Mouse (Mus musculus): ENCODE data around the gene Tut1. TPM values are rescaled to one million over a fixed set of nuclear protein-coding genes. Genes with fewer than 3 reads are reported as not detected.
"Not testable (repeated sequence)": the region's sequence is repeated elsewhere in the genome, so short reads cannot be mapped to it uniquely, and the experiment has no call there.

Gene Tut1
- polyA plus RNA-seq, 1 experiment from 2014 or later = 36.5 TPM

DNA sequence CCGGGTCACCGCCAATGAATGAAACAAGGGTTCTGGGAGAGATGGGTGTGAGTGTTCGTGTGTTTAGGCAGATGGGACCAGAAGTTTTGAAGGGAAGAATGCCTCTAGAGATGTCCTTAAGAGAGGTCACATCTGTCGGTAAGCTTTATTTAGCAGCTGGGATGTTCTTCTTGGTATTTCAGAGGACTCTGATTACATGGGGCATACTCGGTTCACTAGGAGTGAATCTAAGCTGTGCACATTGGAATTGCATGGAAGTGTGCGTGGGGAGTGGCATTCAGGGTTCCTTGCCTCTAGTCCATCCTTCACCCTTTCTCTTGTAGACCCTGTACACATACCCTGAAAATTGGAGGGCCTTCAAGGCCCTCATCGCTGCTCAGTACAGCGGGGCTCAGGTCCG lies 14.2 kb downstream of the Tut1 start:
- peak overlapping the region; percentile 89; the same call in 1 of the 2 replicates for H3K27ac ChIP-seq
- WGBS = 3% methylated on average over 9 of the region's 9 CpGs

DNA sequence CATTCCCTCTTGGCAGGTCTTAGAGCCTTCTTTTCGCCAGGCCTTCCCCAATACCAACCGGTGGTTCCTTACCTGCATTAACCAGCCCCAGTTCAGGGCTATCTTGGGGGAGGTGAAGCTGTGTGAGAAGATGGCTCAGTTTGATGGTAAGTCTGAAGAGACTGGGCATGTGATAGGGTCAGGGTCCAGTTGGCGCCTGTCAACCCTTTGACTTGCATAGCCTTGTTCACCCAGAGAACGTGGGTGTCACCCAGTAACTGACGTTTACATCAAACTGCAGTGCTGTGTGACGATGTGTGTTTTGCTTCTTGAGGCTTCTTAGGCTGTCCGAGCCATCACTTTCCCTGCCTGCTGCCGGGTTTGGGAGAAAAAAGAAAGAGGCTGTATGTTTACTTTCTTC lies 18.8 kb downstream of the Tut1 start:
- ATAC-seq (ENCODE audit: low FRiP score, low read depth); H3K4me2 ChIP-seq (replicated peaks); H3K27me3 ChIP-seq; H3K9me3 ChIP-seq; H3K9ac ChIP-seq; H3K27ac ChIP-seq; H3K4me3 ChIP-seq: not testable (repeated sequence)
- Histone ChIP-seq H3K36me3 (peaks cover 89% of the 10 kb centered on the region), H3K4me1 (peaks cover 32% of the 10 kb centered on the region)
- WGBS = 91% methylated on average over 8 of the region's 8 CpGs

More for the DNA sequence above, 14.2 kb downstream of the Tut1 start:
- H3K9me3 ChIP-seq = no peaks in the 10 kb centered on the region
- ATAC-seq (ENCODE audit: low FRiP score, low read depth) = no peak
- H3K9ac ChIP-seq = peak overlapping the region; percentile 95
- peaks cover 75% of the 10 kb centered on the region for H3K36me3 ChIP-seq
- peaks cover 28% of the 10 kb centered on the region for H3K4me1 ChIP-seq
- peak overlapping the region; percentile 87 for H3K4me3 ChIP-seq
- H3K27me3 ChIP-seq = no peaks in the 10 kb centered on the region
- peak overlapping the region; percentile 92 for H3K4me2 ChIP-seq (replicated peaks)

DNA sequence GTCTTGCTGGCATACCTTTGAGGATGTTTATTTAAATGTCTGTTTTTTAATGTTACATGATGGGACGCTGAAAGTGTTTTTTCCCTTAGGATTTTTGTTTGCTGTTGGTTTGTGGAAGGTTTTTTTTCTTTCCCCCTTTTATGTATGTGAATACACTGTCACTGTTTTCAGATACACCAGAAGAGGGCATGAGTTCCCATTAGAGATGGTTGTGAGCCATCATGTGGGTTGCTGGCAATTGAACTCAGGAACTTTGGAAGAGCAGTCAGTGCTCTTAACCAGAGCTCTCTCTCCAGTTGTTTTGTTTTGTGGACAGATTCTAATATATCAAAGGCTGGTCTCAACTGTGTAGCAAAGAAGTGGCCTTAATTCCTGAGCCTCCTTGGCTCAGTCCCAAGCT lies 21.0 kb downstream of the Tut1 start:
- Histone ChIP-seq H3K4me2 (replicated peaks) (no peak overlapping the region), H3K27me3 (no peaks in the 10 kb centered on the region), H3K4me1 (peaks cover 17% of the 10 kb centered on the region), H3K36me3 (peaks cover 98% of the 10 kb centered on the region), H3K9ac (no peak overlapping the region), H3K9me3 (no peaks in the 10 kb centered on the region), H3K27ac (no peak overlapping the region), H3K4me3 (no peak overlapping the region)
- ATAC-seq (ENCODE audit: low FRiP score, low read depth) = no peak
- WGBS = 86% methylated on average over 1 of the region's 1 CpGs

DNA sequence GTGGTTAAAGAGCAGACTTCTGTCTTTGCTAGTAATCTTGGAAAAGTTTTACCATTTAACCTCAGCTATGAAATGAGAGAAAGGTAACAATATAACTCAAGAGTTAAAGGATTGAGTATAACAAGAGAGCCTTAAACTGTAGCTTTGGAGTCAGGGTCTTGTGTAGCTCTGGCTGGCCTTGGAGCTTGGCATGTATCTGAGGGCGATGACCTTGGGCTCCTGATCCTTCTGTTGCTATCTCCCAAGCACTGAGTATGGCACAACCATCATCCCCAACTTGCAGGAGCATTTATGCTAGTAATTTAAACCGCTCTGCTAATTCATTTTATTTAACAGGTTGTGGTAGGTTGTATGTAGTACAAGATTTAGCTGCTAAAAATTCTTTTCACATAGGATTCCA lies 21.8 kb downstream of the Tut1 start:
- no peak overlapping the region for H3K9ac ChIP-seq
- peaks cover 17% of the 10 kb centered on the region for H3K4me1 ChIP-seq
- 93% methylated on average over 2 of the region's 2 CpGs for WGBS
- H3K27ac ChIP-seq = no peak overlapping the region
- no peak for ATAC-seq (ENCODE audit: low FRiP score, low read depth)
- H3K9me3 ChIP-seq = no peaks in the 10 kb centered on the region
- H3K36me3 ChIP-seq = peaks cover 98% of the 10 kb centered on the region
- no peak overlapping the region for H3K4me2 ChIP-seq (replicated peaks)
- no peaks in the 10 kb centered on the region for H3K27me3 ChIP-seq
- no peak overlapping the region for H3K4me3 ChIP-seq

DNA sequence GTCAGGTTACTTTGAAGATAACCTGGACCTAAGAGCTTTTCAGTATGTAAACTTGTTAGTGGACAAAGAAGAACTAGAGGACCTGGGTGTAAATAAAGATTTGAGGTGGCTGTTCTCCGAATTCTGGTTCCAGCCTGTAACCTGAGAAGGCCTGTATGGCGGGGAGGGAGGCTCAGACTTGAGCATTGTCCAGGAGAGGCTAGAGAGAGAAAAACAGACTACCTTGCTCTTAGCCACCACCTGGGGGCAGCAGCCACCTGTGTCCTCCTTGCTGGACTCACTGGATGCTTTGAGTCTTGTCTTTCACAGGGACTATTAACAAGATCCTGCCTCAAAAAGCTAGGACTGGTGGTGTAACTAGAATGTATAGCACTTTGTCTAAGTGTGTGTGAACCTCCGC lies 22.9 kb downstream of the Tut1 start:
- H3K9me3 ChIP-seq = no peaks in the 10 kb centered on the region
- peaks cover 95% of the 10 kb centered on the region for H3K36me3 ChIP-seq
- no peaks in the 10 kb centered on the region for H3K27me3 ChIP-seq
- peaks cover 17% of the 10 kb centered on the region for H3K4me1 ChIP-seq
- no peak overlapping the region for H3K27ac ChIP-seq
- H3K4me3 ChIP-seq = no peak overlapping the region
- ATAC-seq (ENCODE audit: low FRiP score, low read depth) = peak; percentile 83
- no peak overlapping the region for H3K9ac ChIP-seq
- 36% methylated on average over 3 of the region's 3 CpGs for WGBS
- H3K4me2 ChIP-seq (replicated peaks) = no peak overlapping the region

DNA sequence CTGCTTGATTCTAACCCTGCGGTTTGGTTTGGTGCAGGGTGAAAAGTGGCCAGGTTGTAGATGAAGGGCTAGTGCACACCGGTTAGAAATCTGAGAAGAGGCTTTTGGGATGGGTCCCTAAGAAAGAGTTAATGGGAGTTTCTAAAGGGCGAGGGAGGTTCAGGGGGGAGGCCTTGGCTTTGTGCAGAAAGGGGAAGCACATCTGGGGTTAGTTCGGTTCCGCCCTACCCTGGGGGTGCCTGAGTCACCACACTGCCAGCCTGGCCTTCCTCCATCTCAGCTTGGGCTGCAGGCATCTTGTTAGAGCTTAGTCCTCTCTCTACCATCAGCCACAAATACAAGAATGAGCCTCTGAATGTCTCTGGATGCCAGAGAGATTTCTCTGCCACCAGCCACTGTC lies 27.1 kb downstream of the Tut1 start:
- Histone ChIP-seq H3K27me3 (no peaks in the 10 kb centered on the region), H3K27ac (no peak overlapping the region), H3K4me3 (no peak overlapping the region), H3K4me1 (peaks cover 43% of the 10 kb centered on the region), H3K4me2 (replicated peaks) (no peak overlapping the region), H3K36me3 (peaks cover 53% of the 10 kb centered on the region), H3K9me3 (no peaks in the 10 kb centered on the region), H3K9ac (no peak overlapping the region)
- no peak for ATAC-seq (ENCODE audit: low FRiP score, low read depth)
- 47% methylated on average over 5 of the region's 5 CpGs for WGBS

DNA sequence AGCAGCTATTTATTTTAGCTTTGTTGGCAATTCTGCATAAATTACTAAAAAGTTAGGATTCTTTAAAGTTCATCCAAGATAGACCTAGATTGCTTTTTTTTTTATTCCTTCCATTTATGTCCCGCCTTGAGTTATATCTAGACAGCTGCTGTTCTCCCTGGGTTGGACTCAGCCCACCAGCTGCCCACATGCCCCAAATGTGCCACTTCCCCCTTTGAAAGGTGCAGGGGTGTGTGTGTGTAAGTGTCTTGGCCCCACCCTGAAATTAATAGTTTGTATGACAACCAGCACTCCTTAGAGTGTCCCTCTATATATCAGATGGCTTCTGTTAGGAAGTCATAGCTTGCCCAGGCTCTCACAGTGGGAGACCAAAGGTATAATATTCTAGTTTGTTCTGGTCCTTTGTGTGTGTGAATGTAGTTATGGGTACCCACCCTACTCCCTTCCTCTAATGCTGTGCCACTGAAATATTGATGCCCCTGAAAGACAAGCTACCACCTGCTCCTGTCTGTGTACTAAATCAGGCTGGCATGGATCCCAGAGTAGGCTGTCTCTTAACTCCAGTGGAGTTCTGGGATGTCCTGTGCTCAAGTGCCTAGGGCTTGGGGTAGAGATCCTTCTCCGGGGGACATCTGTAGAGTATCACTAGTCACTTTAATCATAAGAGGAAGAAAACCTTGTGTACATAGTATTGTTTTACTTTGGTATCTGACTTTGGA lies 28.0 kb downstream of the Tut1 start:
- Histone ChIP-seq H3K36me3 (peaks cover 46% of the 10 kb centered on the region), H3K9me3 (no peaks in the 10 kb centered on the region), H3K27ac (no peak overlapping the region), H3K4me3 (no peak overlapping the region), H3K27me3 (no peaks in the 10 kb centered on the region), H3K9ac (no peak overlapping the region), H3K4me2 (replicated peaks) (no peak overlapping the region), H3K4me1 (peaks cover 34% of the 10 kb centered on the region)
- no peak for ATAC-seq (ENCODE audit: low FRiP score, low read depth)
- 89% methylated on average over 2 of the region's 2 CpGs for WGBS

DNA sequence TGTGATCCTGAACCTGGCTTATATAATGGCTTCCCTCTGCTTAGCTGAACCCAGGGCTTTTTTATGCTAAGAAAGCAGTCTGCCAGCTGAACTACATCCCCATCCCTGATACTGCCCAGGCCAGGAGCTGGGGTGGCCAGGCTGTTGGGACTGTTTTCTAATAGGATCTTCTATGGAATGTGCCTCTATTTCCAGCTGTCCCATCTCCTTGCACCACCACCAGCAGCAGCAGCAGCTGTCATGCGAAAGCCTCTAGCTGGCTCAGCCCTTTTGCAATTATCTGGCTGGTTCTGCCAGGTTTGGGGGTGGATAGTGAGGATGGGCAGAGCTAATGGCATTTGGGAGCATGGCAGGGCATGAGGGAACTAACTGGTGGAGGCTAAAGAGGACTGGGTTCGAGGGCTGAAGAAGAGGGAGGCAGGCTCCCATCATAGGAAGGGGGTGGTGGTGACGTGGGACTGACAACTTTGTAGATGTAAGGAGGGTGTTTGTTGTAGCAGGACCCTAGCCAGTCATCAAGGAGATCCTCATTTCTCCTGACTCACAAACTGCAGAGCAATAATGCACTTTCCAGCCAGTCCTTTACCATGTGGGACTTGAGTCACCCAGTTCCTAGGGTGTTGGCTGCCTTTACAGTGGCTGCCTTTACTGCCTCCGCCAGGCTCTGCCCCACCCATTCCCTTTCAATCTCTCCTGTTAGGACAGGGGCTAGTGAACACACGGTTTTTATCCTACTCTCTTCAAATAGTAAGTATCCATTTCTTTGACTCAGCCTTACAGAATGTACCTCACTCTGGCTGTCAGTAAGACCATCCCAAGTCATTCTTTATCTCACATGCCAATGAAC lies 28.9 kb downstream of the Tut1 start:
- Histone ChIP-seq H3K9me3 (no peaks in the 10 kb centered on the region), H3K4me2 (replicated peaks) (no peak overlapping the region), H3K27ac (no peak overlapping the region; the same call in 1 of the 2 replicates), H3K4me3 (no peak overlapping the region), H3K36me3 (peaks cover 37% of the 10 kb centered on the region), H3K9ac (no peak overlapping the region), H3K27me3 (no peaks in the 10 kb centered on the region), H3K4me1 (peaks cover 36% of the 10 kb centered on the region)
- WGBS = 53% methylated on average over 5 of the region's 5 CpGs
- no peak for ATAC-seq (ENCODE audit: low FRiP score, low read depth)

DNA sequence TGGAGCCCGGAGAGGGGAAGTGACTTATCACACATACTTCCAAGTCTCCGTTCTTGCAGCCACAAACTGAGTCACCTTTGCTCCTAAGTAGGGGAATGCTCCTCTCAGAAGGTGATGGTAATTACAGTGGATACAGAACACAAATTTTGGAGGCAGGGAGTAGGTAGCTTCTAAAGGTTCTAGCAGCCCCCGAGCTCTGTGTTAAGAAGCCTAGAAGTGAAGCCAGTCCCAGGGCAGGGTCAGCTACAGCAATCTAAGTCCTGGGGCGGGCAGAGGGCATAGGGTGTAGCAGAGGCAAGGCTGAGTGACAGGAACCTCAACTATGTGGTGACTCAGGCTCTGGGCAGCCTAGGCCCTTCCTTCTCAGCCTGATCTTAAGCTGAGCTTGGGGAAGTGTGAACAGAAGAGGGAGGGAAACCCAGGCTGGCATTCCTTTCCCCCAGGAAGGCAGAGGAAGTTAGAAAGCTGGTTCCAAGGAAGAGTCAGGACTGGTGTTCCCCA lies 29.6 kb downstream of the Tut1 start:
- H3K27me3 ChIP-seq = no peaks in the 10 kb centered on the region
- no peaks in the 10 kb centered on the region for H3K9me3 ChIP-seq
- no peak overlapping the region for H3K9ac ChIP-seq
- ATAC-seq (ENCODE audit: low FRiP score, low read depth) = no peak
- 45% methylated on average over 4 of the region's 4 CpGs for WGBS
- no peak overlapping the region for H3K27ac ChIP-seq
- H3K4me3 ChIP-seq = no peak overlapping the region
- H3K36me3 ChIP-seq = peaks cover 30% of the 10 kb centered on the region
- peaks cover 43% of the 10 kb centered on the region for H3K4me1 ChIP-seq
- H3K4me2 ChIP-seq (replicated peaks) = no peak overlapping the region

DNA sequence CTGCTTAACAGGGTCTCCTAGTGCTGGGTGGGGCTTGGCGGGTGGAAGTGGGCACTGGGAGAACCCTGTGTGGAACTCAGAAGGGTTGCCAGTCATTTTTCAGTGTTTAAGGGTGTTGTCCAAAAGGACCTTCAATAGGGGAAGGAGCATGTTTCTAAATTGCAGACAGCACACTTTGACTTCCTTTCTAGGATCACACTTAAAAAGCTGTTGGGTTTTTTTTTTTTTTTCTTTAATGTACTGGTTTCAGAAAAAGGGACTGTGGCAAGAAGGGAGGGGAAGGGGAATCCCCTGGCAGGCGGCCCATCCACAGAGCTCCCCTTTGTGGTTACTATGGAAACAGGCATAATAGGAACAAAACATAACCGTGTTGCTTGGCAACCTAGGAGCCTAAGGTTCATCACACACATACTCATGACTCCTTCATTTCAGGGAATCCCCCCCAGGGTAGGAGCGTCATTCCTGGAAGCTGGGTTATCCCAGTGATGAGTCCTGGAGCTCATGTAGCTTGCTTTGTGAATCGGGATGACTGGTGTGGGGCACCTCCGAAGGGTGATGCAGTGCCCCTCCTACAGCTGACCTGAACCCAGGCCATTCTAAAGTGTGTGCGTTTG lies 30.7 kb downstream of the Tut1 start:
- H3K9ac ChIP-seq = peak overlapping the region; percentile 14; the same call in 1 of the 2 replicates
- peaks cover 50% of the 10 kb centered on the region for H3K4me1 ChIP-seq

DNA sequence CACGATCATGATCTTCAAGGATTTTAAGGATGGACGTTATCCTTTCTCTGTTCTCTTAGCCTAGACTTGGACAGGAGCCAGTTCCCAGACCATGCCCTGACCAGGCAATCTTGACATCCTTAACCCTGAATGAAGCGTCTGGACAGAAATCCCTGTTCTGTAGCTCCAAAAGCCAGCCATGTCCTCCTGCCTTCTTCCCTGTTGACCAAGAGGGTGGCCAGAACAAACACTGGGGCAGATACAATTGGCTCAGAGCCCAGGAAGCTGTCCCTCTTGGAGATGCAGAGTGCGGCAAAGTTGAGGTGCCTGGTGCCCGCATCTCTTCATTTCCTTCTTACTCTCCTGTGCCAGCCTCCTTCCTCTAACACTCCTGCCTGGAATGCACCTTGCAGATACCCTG lies 32.2 kb downstream of the Tut1 start:
- no peak overlapping the region for H3K9ac ChIP-seq
- no peak overlapping the region for H3K4me3 ChIP-seq
- peaks cover 3% of the 10 kb centered on the region for H3K36me3 ChIP-seq
- H3K27me3 ChIP-seq = no peaks in the 10 kb centered on the region
- no peak overlapping the region for H3K4me2 ChIP-seq (replicated peaks)
- no peaks in the 10 kb centered on the region for H3K9me3 ChIP-seq
- 73% methylated on average over 5 of the region's 5 CpGs for WGBS
- H3K4me1 ChIP-seq = peaks cover 55% of the 10 kb centered on the region
- ATAC-seq (ENCODE audit: low FRiP score, low read depth) = no peak
- H3K27ac ChIP-seq = no peak overlapping the region

More for the DNA sequence above, 30.7 kb downstream of the Tut1 start:
- H3K36me3 ChIP-seq = peaks cover 18% of the 10 kb centered on the region
- no peaks in the 10 kb centered on the region for H3K27me3 ChIP-seq
- WGBS = 19% methylated on average over 7 of the region's 7 CpGs
- H3K4me2 ChIP-seq (replicated peaks) = 0 out of 2 replicates have a peak overlapping the region, but pooled peaks have one; percentile 2
- H3K27ac ChIP-seq = peak overlapping the region; percentile 59; the same call in 1 of the 2 replicates
- 0 out of 2 replicates have a peak, but pooled peaks have one; percentile 33 for ATAC-seq (ENCODE audit: low FRiP score, low read depth)
- no peak overlapping the region for H3K4me3 ChIP-seq
- no peaks in the 10 kb centered on the region for H3K9me3 ChIP-seq

DNA sequence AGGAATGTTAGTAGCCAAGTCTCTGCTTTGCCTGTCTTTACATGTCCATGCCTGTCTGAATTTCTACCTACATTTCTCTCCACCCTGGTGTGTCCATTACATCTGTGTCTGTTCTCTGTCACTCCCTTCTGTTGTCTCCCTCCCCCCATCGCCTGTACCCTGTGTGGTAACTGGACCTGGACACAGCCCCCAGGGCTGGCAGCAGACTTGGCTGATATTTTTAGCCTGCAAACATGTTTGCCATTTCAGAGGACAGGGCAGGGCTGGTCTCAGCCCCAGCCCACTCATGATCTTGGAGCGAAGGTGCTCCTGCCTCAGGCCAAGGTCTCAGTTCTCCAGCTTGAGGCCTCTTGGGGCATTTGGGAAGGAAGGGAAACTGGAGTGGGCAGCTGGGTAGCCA lies 34.2 kb downstream of the Tut1 start:
- peak overlapping the region; percentile 93; the same call in 1 of the 2 replicates for H3K9ac ChIP-seq
- peaks cover 66% of the 10 kb centered on the region for H3K4me1 ChIP-seq
- H3K27me3 ChIP-seq = no peaks in the 10 kb centered on the region
- peak overlapping the region; percentile 81 for H3K4me2 ChIP-seq (replicated peaks)
- peak overlapping the region; percentile 87; the same call in 1 of the 2 replicates for H3K4me3 ChIP-seq
- peak overlapping the region; percentile 98; the same call in 1 of the 2 replicates for H3K27ac ChIP-seq
- no peak for ATAC-seq (ENCODE audit: low FRiP score, low read depth)
- H3K9me3 ChIP-seq = no peaks in the 10 kb centered on the region
- H3K36me3 ChIP-seq = no peaks in the 10 kb centered on the region
- 42% methylated on average over 2 of the region's 2 CpGs for WGBS

Measured in limb, embryonic 13.5 days (tissue).